Mouse (Mus musculus) intestine, embryonic 14.5 days (tissue): Measurements from ENCODE around the gene Gipc3. TPM values are rescaled to one million over a fixed set of nuclear protein-coding genes. Genes with fewer than 3 reads are reported as not detected.
A peak's percentile ranks its signal among the peaks of the same experiment; 100 is the strongest.

ENCODE experiments used
- ATAC-seq: fragments of 200-750 bp; cut with Nextera tagmentation; replicated peaks from 2 replicates; pipeline ENCODE4 v1.8.0; 2017; ENCODE audit warnings: low read depth, moderate number of reproducible peaks, moderate TSS enrichment, moderate library complexity; ENCODE audit not compliant: low FRiP score, low TSS enrichment
- DNase-seq: peaks from one replicate; pipeline ENCODE4 v3.0.0-alpha.2; 2018; ENCODE audit warnings: low spot score
- H3K27ac ChIP-seq: fragments of 300-500 bp; sonication (generic); 2 replicates; pipeline ENCODE4 v1.5.1; 2014; ENCODE audit warnings: low read depth, mild to moderate bottlenecking, control low read depth
- H3K27me3 ChIP-seq: fragments of 300-500 bp; sonication (generic); replicated peaks from 2 replicates; pipeline ENCODE4 v1.6.1; 2014; ENCODE audit warnings: low read length, control low read depth; ENCODE audit not compliant: control insufficient read depth, insufficient read depth
- H3K36me3 ChIP-seq: fragments of 300-500 bp; sonication (generic); 2 replicates; pipeline ENCODE4 v1.6.1; 2014; ENCODE audit warnings: low read length, control low read depth; ENCODE audit not compliant: control insufficient read depth, insufficient read depth
- H3K4me1 ChIP-seq: fragments of 300-500 bp; sonication (generic); replicated peaks from 2 replicates; pipeline ENCODE4 v1.6.1; 2014; ENCODE audit warnings: low read length, control low read depth, mixed read lengths; ENCODE audit not compliant: control insufficient read depth, insufficient read depth
- H3K4me2 ChIP-seq: fragments of 300-500 bp; sonication (generic); 2 replicates; pipeline ENCODE4 v1.6.1; 2014; ENCODE audit warnings: low read length
- H3K4me3 ChIP-seq: fragments of 300-500 bp; sonication (generic); 2 replicates; pipeline ENCODE4 v1.5.1; 2014; ENCODE audit warnings: low read depth, low read length, control low read depth, mixed read lengths
- H3K9ac ChIP-seq: fragments of 300-500 bp; sonication (generic); 2 replicates; pipeline ENCODE4 v1.6.1; 2014; ENCODE audit warnings: mild to moderate bottlenecking, low read length
- H3K9me3 ChIP-seq: fragments of 300-500 bp; sonication (generic); 2 replicates; pipeline ENCODE4 v1.6.1; 2016; ENCODE audit warnings: low read length, control low read depth; ENCODE audit not compliant: control insufficient read depth
- WGBS: fragments of 180-500 bp; shearing (Covaris S2); extraction: QIAGEN DNeasy Blood & Tissue Kit; methylation state at CpG from one replicate; pipeline ENCODE4 v1.1.7; 2014; 5-methylcytosine and 5-hydroxymethylcytosine counted together
- polyA plus RNA-seq: library from polyadenylated mRNA; unstranded; fragments of >200 nt; fragmentation: Nextera tagmentation; extraction: Ambion mirVana; gene quantifications from 2 replicates; pipeline ENCODE4 v1.2.1, GENCODE M21; 2014

Gene Gipc3
- polyA plus RNA-seq, 1 experiment from 2014 or later, result 0.07 TPM

DNA sequence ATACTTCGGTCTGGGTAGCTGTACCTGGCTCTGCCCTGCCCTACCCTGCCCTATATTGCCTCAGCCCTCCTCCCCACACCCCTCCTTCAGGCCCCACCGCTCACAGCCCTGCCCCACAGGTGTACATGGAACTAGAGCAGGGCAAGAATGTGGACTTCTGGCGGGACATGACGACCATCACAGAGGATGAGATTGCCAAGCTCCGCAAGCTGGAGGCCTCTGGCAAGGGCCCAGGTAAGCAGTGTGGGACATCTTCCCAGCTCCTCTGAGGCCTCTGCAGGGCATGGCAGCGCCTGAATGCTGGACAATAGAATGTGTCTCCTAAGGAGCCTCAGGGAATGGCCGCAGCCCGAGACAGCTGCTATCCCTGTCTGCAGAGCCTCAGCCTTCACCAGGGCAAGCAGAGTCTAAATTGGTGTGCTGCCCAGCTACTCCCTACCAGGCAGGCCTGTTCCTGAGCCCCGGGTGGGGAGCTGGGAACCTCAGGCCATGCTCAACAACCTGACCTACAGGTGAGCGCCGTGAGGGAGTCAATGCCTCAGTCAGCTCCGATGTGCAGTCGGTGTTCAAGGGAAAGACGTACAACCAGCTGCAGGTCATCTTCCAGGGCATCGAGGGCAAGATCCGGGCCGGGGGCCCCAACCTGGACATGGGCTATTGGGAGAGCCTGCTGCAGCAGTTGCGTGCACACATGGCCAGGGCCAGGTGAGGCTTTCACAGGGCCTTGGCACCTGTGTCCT is 19.1 kb downstream of the Gipc3 start:
- H3K4me1 ChIP-seq, result peaks cover 30% of the 10 kb centered on the region
- no peak for DNase-seq
- 91% methylated on average over 18 of the region's 18 CpGs for WGBS

DNA sequence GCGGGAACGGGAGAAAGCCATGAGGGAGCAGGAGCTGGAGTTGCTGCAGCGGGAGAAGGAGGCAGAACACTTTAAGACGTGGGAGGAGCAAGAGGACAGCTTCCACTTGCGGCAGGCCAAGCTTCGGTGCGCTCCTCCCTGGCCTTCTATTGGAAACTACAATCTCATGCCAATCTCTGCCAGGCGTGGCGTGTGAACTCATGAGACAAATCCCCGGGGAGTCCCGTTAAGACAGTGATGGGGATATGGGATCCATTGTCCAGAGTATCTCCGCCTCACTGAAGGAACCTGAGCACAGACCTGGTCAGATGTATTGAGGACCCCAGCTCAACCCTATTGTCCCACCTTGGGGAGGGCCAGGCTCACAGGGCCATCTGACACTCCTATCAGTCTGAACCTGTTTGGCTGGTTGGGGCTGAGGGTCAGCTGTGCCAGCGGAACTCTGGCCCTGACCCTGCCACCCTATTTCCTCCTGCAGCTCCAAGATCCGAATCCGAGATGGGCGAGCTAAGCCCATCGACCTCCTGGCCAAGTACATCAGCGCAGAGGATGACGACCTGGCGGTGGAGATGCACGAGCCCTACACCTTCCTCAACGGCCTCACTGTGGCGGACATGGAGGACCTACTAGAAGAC is 19.8 kb downstream of the Gipc3 start:
- H3K9ac ChIP-seq, result no peak overlapping the region
- H3K4me2 ChIP-seq, result no peak overlapping the region
- H3K4me1 ChIP-seq, result peaks cover 25% of the 10 kb centered on the region
- peaks cover 54% of the 10 kb centered on the region for H3K36me3 ChIP-seq
- no peaks in the 10 kb centered on the region for H3K9me3 ChIP-seq
- DNase-seq, result no peak
- H3K27me3 ChIP-seq, result no peaks in the 10 kb centered on the region
- no peak for ATAC-seq
- 93% methylated on average over 23 of the region's 23 CpGs for WGBS
- H3K27ac ChIP-seq, result no peak overlapping the region
- H3K4me3 ChIP-seq, result no peak overlapping the region

More for the DNA sequence above, 19.1 kb downstream of the Gipc3 start:
- Histone ChIP-seq H3K4me2 (no peak overlapping the region), H3K9me3 (no peaks in the 10 kb centered on the region), H3K27ac (no peak overlapping the region), H3K36me3 (peaks cover 54% of the 10 kb centered on the region), H3K27me3 (no peaks in the 10 kb centered on the region), H3K9ac (no peak overlapping the region), H3K4me3 (no peak overlapping the region)
- no peak for ATAC-seq

DNA sequence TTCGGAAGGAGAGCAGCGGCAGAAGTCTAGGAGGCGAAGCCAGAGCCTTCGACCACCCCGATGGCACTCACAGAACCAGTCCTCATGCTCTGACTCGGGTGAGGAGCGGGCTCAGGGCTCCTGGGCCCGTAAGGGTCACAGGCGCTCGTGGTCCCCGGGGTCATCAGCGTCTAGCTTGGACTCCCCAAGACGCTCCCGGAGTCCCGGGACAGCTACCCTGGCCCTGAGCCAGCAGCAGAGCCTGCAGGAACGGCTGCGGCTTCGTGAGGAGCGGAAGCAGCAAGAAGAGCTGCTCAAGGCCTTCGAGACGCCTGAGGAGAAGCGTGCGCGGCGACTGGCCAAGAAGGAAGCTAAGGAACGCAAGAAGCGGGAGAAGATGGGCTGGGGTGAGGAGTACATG is 20.6 kb downstream of the Gipc3 start:
- H3K27ac ChIP-seq, result no peak overlapping the region
- no peak overlapping the region for H3K4me2 ChIP-seq
- 94% methylated on average over 27 of the region's 27 CpGs for WGBS
- H3K27me3 ChIP-seq, result no peaks in the 10 kb centered on the region
- peak overlapping the region; percentile 97; the same call in 1 of the 2 replicates for H3K4me3 ChIP-seq
- no peak overlapping the region for H3K9ac ChIP-seq
- H3K4me1 ChIP-seq, result peaks cover 22% of the 10 kb centered on the region
- no peak for DNase-seq
- no peaks in the 10 kb centered on the region for H3K9me3 ChIP-seq
- H3K36me3 ChIP-seq, result peaks cover 57% of the 10 kb centered on the region
- ATAC-seq, result no peak

GRCm38 (mm10) chr10:81321436-81321835 is 21.6 kb downstream of the Gipc3 start:
- Histone ChIP-seq H3K9ac (peak overlapping the region; percentile 89), H3K36me3 (peaks cover 48% of the 10 kb centered on the region)

GRCm38 (mm10) chr10:81320550-81321347 is 22.3 kb downstream of the Gipc3 start, which contains the start of gene Cactin:
TSS of gene Cactin (plus strand) at chr10:81321103.
- Histone ChIP-seq H3K4me1 (peaks cover 31% of the 10 kb centered on the region), H3K36me3 (peaks cover 47% of the 10 kb centered on the region), H3K4me2 (peak within 1 kb of the TSS; percentile 94), H3K4me3 (peak within 1 kb of the TSS; percentile 97), H3K9ac (peak within 1 kb of the TSS; percentile 89), H3K9me3 (no peaks in the 10 kb centered on the region), H3K27ac (peak within 1 kb of the TSS; percentile 88), H3K27me3 (no peaks in the 10 kb centered on the region)
- peak; percentile 98 for DNase-seq
- ATAC-seq, result peak; percentile 91
- WGBS, result under 1% methylated on average over 68 of the region's 68 CpGs

More at GRCm38 (mm10) chr10:81321436-81321835, 21.6 kb downstream of the Gipc3 start:
- peak overlapping the region; percentile 97 for H3K4me3 ChIP-seq
- no peaks in the 10 kb centered on the region for H3K27me3 ChIP-seq
- no peaks in the 10 kb centered on the region for H3K9me3 ChIP-seq
- 3% methylated on average over 20 of the region's 20 CpGs for WGBS
- no peak for DNase-seq
- peak overlapping the region; percentile 88 for H3K27ac ChIP-seq
- H3K4me2 ChIP-seq, result peak overlapping the region; percentile 94
- ATAC-seq, result peak; percentile 0; the same call in 1 of the 2 replicates
- peaks cover 29% of the 10 kb centered on the region for H3K4me1 ChIP-seq

DNA sequence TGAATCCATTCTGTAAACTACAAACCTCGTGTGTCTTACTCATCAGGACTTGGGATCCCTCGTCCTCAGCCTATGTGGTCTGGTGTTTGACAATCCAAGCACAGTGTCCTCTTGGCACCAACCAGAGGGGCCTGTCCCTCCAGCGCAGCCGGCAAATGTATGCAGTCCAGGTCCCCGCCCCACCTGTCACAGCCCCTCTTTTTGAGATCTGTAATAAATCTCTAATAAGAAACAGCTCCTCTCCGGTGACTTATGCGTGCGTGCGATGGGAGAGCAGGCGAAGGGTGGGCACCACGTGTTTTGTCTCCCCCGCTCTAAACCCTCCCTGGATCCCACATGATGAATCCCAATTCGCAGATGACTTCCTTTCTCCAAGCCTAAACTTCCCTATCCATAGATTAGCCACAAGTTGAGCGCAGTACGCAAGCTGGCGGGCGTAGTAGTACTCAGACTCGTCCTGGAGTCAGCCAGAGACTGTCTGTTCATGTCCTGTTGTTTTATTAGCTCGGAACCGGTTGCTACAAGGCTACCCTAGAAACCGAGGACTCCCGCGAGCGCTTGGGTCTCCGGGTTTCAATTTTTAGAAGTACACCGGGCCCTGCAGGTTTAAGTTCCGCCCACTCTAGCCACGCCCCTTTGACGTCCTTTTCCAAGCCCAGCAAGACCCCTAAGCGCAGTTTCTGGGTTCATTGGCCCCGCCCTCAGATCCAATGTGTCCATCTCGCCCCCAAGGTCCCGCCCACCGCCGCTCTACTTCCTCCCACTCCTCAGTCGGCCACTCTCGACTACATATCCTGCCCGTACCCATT is 23.1 kb downstream of the Gipc3 start:
- H3K4me2 ChIP-seq, result peak overlapping the region; percentile 72
- no peaks in the 10 kb centered on the region for H3K9me3 ChIP-seq
- peaks cover 47% of the 10 kb centered on the region for H3K36me3 ChIP-seq
- peak overlapping the region; percentile 88 for H3K27ac ChIP-seq
- DNase-seq (peak; percentile 99), ATAC-seq (no peak; the same call in none of the 2 replicates)
- H3K27me3 ChIP-seq, result no peaks in the 10 kb centered on the region
- H3K9ac ChIP-seq, result peak overlapping the region; percentile 37
- peaks cover 31% of the 10 kb centered on the region for H3K4me1 ChIP-seq
- WGBS, result under 1% methylated on average over 38 of the region's 38 CpGs
- peak overlapping the region; percentile 97 for H3K4me3 ChIP-seq

GRCm38 (mm10) chr10:81319330-81319699 is 23.8 kb downstream of the Gipc3 start:
- Histone ChIP-seq H3K4me3 (peak overlapping the region; percentile 97), H3K36me3 (peaks cover 47% of the 10 kb centered on the region), H3K27me3 (no peaks in the 10 kb centered on the region), H3K9me3 (no peaks in the 10 kb centered on the region), H3K4me2 (peak overlapping the region; percentile 72), H3K27ac (peak overlapping the region; percentile 88; the same call in 1 of the 2 replicates), H3K9ac (peak overlapping the region; percentile 37), H3K4me1 (peaks cover 31% of the 10 kb centered on the region)
- ATAC-seq (no peak), DNase-seq (no peak)
- 38% methylated on average over 8 of the region's 8 CpGs for WGBS
